Mouse (Mus musculus) ES-E14 (cell line): ENCODE measurements around the gene Ppp4r1.

Experiments
- CHD2 ChIP-seq: IDR thresholded peaks from 2 replicates; pipeline ENCODE4 v1.6.1; 2014; ENCODE audit warnings: mild to moderate bottlenecking, low read depth, low read length, inconsistent platforms
- HCFC1 ChIP-seq: IDR thresholded peaks from 2 replicates; pipeline ENCODE4 v1.6.1; 2012; ENCODE audit warnings: low read length, inconsistent platforms, borderline replicate concordance; ENCODE audit not compliant: insufficient read depth
- ZC3H11A ChIP-seq: IDR thresholded peaks from 2 replicates; pipeline ENCODE4 v1.6.1; 2012; ENCODE audit warnings: low read depth, mild to moderate bottlenecking, inconsistent platforms, low read length, borderline replicate concordance

GRCm38 (mm10) chr17:65793307-65793930 is 11.0 kb downstream of the Ppp4r1 start:
- TF ChIP-seq ZC3H11A (no peak), CHD2 (no peak), HCFC1 (no peak)
